ENCODE assay signal across 18 mouse cellular contexts in genomic region chr11:52685436-52685835, GRCm38 (mm10).
DNase-seq lines count a peak whose midpoint lies in the region; ATAC-seq lines count a peak whose summit lies in the region.
"Had no signal": no experiment of that assay in that cellular context is flagged by ENCODE, and none has a peak within 500 bp of the region (broad histone marks: within the 10 kb centered on the region; RNA-seq: fewer than 3 reads in every experiment).

No protein-coding gene starts in this region.

- 44% methylated on average over 2 of the region's 2 CpGs for WGBS in midbrain, embryonic 10.5 days
- 33% methylated on average over 2 of the region's 2 CpGs for WGBS in midbrain, embryonic 15.5 days
- WGBS in midbrain, embryonic 14.5 days = 4% methylated on average over 2 of the region's 2 CpGs
- 68% methylated on average over 2 of the region's 2 CpGs for WGBS in liver, embryonic 11.5 days

- peaks cover 10% of the 10 kb centered on the region for H3K9me3 ChIP-seq in midbrain, embryonic 10.5 days (replicated peaks)
- H3K9me3 ChIP-seq in midbrain, embryonic 15.5 days = no peaks in the 10 kb centered on the region
- peaks cover 5% of the 10 kb centered on the region for H3K9me3 ChIP-seq in midbrain, embryonic 14.5 days (ENCODE audit: control insufficient read depth, low read length)
- no peaks in the 10 kb centered on the region; the same call in 1 of the 2 replicates for H3K9me3 ChIP-seq in liver, embryonic 11.5 days (ENCODE audit: control insufficient read depth, low read length)

- H3K4me2 ChIP-seq in midbrain, embryonic 15.5 days = no peak overlapping the region
- no peak overlapping the region for H3K4me2 ChIP-seq in midbrain, embryonic 14.5 days (ENCODE audit: low read length)
- H3K4me2 ChIP-seq in liver, embryonic 11.5 days = no peak overlapping the region
- H3K4me2 ChIP-seq: embryonic facial prominence, embryonic 12.5 days; heart, embryonic 13.5 days had no signal

- no peak for ATAC-seq in midbrain, embryonic 15.5 days (replicated peaks)
- no peak for ATAC-seq in midbrain, embryonic 14.5 days (ENCODE audit: low FRiP score, low TSS enrichment)
- ATAC-seq in liver, embryonic 11.5 days (replicated peaks; ENCODE audit: low FRiP score) = no peak
- ATAC-seq: CD4-positive, CD25-positive, alpha-beta regulatory T cell, adult 4 months had no signal

- DNase-seq in cerebellum, adult 9-11 months = peak; percentile 2
- DNase-seq in cerebellum, adult 9-10 months = no peak
- DNase-seq in midbrain, embryonic 10.5 days (ENCODE audit: low spot score) = peak; percentile 35
- DNase-seq in midbrain, embryonic 14.5 days = peak; percentile 50
- no peak for DNase-seq in liver, embryonic 11.5 days (ENCODE audit: low spot score)
- DNase-seq in T-cell, adult 2 months (ENCODE audit: low spot score) = no peak
- no peak for DNase-seq in ovary, postnatal 14 days (ENCODE audit: low spot score)
- DNase-seq: cerebellum, postnatal 14 days; kidney, adult 11 months; spleen, adult 18-20 months had no signal

- H3K4me3 ChIP-seq in midbrain, embryonic 10.5 days = no peak overlapping the region
- H3K4me3 ChIP-seq in midbrain, embryonic 15.5 days = no peak overlapping the region
- no peak overlapping the region for H3K4me3 ChIP-seq in midbrain, embryonic 14.5 days (replicated peaks; ENCODE audit: low read depth, low read length)
- H3K4me3 ChIP-seq in liver, embryonic 11.5 days (ENCODE audit: low read depth, low read length) = no peak overlapping the region
- H3K4me3 ChIP-seq: embryonic facial prominence, embryonic 12.5 days; heart, embryonic 13.5 days; layer of hippocampus, adult 2 months had no signal

- peak overlapping the region; percentile 58; the same call in 1 of the 2 replicates for H3K27ac ChIP-seq in midbrain, embryonic 10.5 days (replicated peaks)
- H3K27ac ChIP-seq in midbrain, embryonic 15.5 days = no peak overlapping the region
- no peak overlapping the region for H3K27ac ChIP-seq in midbrain, embryonic 14.5 days (replicated peaks; ENCODE audit: low read depth, low read length)
- H3K27ac ChIP-seq in liver, embryonic 11.5 days (ENCODE audit: low read depth, low read length) = no peak overlapping the region
- H3K27ac ChIP-seq: embryonic facial prominence, embryonic 12.5 days; heart, embryonic 13.5 days; kidney, postnatal 0 days; layer of hippocampus, adult 2 months; liver, embryonic 14.5 days had no signal

- no peak overlapping the region for H3K9ac ChIP-seq in midbrain, embryonic 15.5 days
- H3K9ac ChIP-seq in midbrain, embryonic 14.5 days (replicated peaks; ENCODE audit: low read length) = no peak overlapping the region
- no peak overlapping the region for H3K9ac ChIP-seq in liver, embryonic 11.5 days (ENCODE audit: low read depth, low read length)
- H3K9ac ChIP-seq: embryonic facial prominence, embryonic 12.5 days; heart, embryonic 13.5 days; liver, embryonic 14.5 days had no signal

- no peaks in the 10 kb centered on the region for H3K36me3 ChIP-seq in midbrain, embryonic 10.5 days
- H3K36me3 ChIP-seq in midbrain, embryonic 15.5 days (replicated peaks) = no peaks in the 10 kb centered on the region
- no peaks in the 10 kb centered on the region for H3K36me3 ChIP-seq in midbrain, embryonic 14.5 days (ENCODE audit: control insufficient read depth, insufficient read depth, low read length)
- H3K36me3 ChIP-seq in liver, embryonic 11.5 days (ENCODE audit: control insufficient read depth, insufficient read depth, low read length) = no peaks in the 10 kb centered on the region
- H3K36me3 ChIP-seq: embryonic facial prominence, embryonic 12.5 days; G1E; heart, embryonic 13.5 days had no signal

- peaks cover 14% of the 10 kb centered on the region for H3K4me1 ChIP-seq in midbrain, embryonic 10.5 days
- H3K4me1 ChIP-seq in midbrain, embryonic 15.5 days = peaks cover 4% of the 10 kb centered on the region; the same call in 1 of the 2 replicates
- no peaks in the 10 kb centered on the region for H3K4me1 ChIP-seq in midbrain, embryonic 14.5 days (ENCODE audit: control insufficient read depth, insufficient read depth, low read length)
- no peaks in the 10 kb centered on the region for H3K4me1 ChIP-seq in liver, embryonic 11.5 days (replicated peaks; ENCODE audit: control insufficient read depth, insufficient read depth, low read length)
- H3K4me1 ChIP-seq: embryonic facial prominence, embryonic 12.5 days; heart, embryonic 13.5 days had no signal

- no peaks in the 10 kb centered on the region for H3K27me3 ChIP-seq in midbrain, embryonic 10.5 days (ENCODE audit: low read depth, poor library complexity, severe bottlenecking)
- no peaks in the 10 kb centered on the region for H3K27me3 ChIP-seq in midbrain, embryonic 15.5 days (replicated peaks)
- no peaks in the 10 kb centered on the region for H3K27me3 ChIP-seq in midbrain, embryonic 14.5 days (ENCODE audit: control insufficient read depth, insufficient read depth, low read length)
- H3K27me3 ChIP-seq in liver, embryonic 11.5 days (replicated peaks; ENCODE audit: control insufficient read depth, insufficient read depth, low read length) = no peaks in the 10 kb centered on the region
- H3K27me3 ChIP-seq: embryonic facial prominence, embryonic 12.5 days; heart, embryonic 13.5 days had no signal

Comparison
In these comparisons a context has a peak if more than half of its experiments do, and no peak if none do; other contexts are left out.
1. DNase-seq: peak in cerebellum, adult 9-11 months (single experiment), midbrain, embryonic 10.5 days (single experiment) and midbrain, embryonic 14.5 days (single experiment); none in cerebellum, adult 9-10 months (single experiment), liver, embryonic 11.5 days (single experiment), T-cell, adult 2 months (single experiment) and ovary, postnatal 14 days (single experiment).